Mouse (Mus musculus) intestine, embryonic 14.5 days (tissue): Measurements from ENCODE around the gene Ephx4. TPM values are rescaled to one million over a fixed set of nuclear protein-coding genes. Genes with fewer than 3 reads are reported as not detected.
"Not testable (repeated sequence)": the region's sequence is repeated elsewhere in the genome, so short reads cannot be mapped to it uniquely, and the experiment has no call there.

Source experiments
- ATAC-seq: fragments of 200-750 bp; cut with Nextera tagmentation; replicated peaks from 2 replicates; pipeline ENCODE4 v1.8.0; 2017; ENCODE audit warnings: low read depth, moderate number of reproducible peaks, moderate TSS enrichment, moderate library complexity; ENCODE audit not compliant: low FRiP score, low TSS enrichment
- DNase-seq: peaks from one replicate; pipeline ENCODE4 v3.0.0-alpha.2; 2018; ENCODE audit warnings: low spot score
- H3K27ac ChIP-seq: fragments of 300-500 bp; sonication (generic); 2 replicates; pipeline ENCODE4 v1.5.1; 2014; ENCODE audit warnings: low read depth, mild to moderate bottlenecking, control low read depth
- H3K27me3 ChIP-seq: fragments of 300-500 bp; sonication (generic); replicated peaks from 2 replicates; pipeline ENCODE4 v1.6.1; 2014; ENCODE audit warnings: low read length, control low read depth; ENCODE audit not compliant: control insufficient read depth, insufficient read depth
- H3K36me3 ChIP-seq: fragments of 300-500 bp; sonication (generic); 2 replicates; pipeline ENCODE4 v1.6.1; 2014; ENCODE audit warnings: low read length, control low read depth; ENCODE audit not compliant: control insufficient read depth, insufficient read depth
- H3K4me1 ChIP-seq: fragments of 300-500 bp; sonication (generic); replicated peaks from 2 replicates; pipeline ENCODE4 v1.6.1; 2014; ENCODE audit warnings: low read length, control low read depth, mixed read lengths; ENCODE audit not compliant: control insufficient read depth, insufficient read depth
- H3K4me2 ChIP-seq: fragments of 300-500 bp; sonication (generic); 2 replicates; pipeline ENCODE4 v1.6.1; 2014; ENCODE audit warnings: low read length
- H3K4me3 ChIP-seq: fragments of 300-500 bp; sonication (generic); 2 replicates; pipeline ENCODE4 v1.5.1; 2014; ENCODE audit warnings: low read depth, low read length, control low read depth, mixed read lengths
- H3K9ac ChIP-seq: fragments of 300-500 bp; sonication (generic); 2 replicates; pipeline ENCODE4 v1.6.1; 2014; ENCODE audit warnings: mild to moderate bottlenecking, low read length
- H3K9me3 ChIP-seq: fragments of 300-500 bp; sonication (generic); 2 replicates; pipeline ENCODE4 v1.6.1; 2016; ENCODE audit warnings: low read length, control low read depth; ENCODE audit not compliant: control insufficient read depth
- WGBS: fragments of 180-500 bp; shearing (Covaris S2); extraction: QIAGEN DNeasy Blood & Tissue Kit; methylation state at CpG from one replicate; pipeline ENCODE4 v1.1.7; 2014; 5-methylcytosine and 5-hydroxymethylcytosine counted together
- polyA plus RNA-seq: library from polyadenylated mRNA; unstranded; fragments of >200 nt; fragmentation: Nextera tagmentation; extraction: Ambion mirVana; gene quantifications from 2 replicates; pipeline ENCODE4 v1.2.1, GENCODE M21; 2014

Ephx4 gene
- polyA plus RNA-seq, 1 experiment from 2014 or later = 0.55 TPM

GRCm38 (mm10) chr5:107373256-107373655, 29.3 kb upstream of the Ephx4 start:
- Histone ChIP-seq H3K27ac (no peak overlapping the region), H3K4me1 (no peaks in the 10 kb centered on the region), H3K9ac (no peak overlapping the region), H3K4me3 (no peak overlapping the region), H3K27me3 (no peaks in the 10 kb centered on the region), H3K9me3 (no peaks in the 10 kb centered on the region), H3K36me3 (peaks cover 4% of the 10 kb centered on the region), H3K4me2 (no peak overlapping the region)
- WGBS = 83% methylated on average over 4 of the region's 4 CpGs
- DNase-seq = no peak
- ATAC-seq = no peak

GRCm38 (mm10) chr5:107386448-107386847, 16.1 kb upstream of the Ephx4 start:
- not testable (repeated sequence) for DNase-seq, H3K4me3 ChIP-seq, H3K36me3 ChIP-seq, H3K9ac ChIP-seq, H3K4me1 ChIP-seq, H3K9me3 ChIP-seq, H3K27ac ChIP-seq, H3K27me3 ChIP-seq, ATAC-seq, H3K4me2 ChIP-seq

- Histone ChIP-seq H3K4me3 (no peak overlapping the region), H3K36me3 (no peaks in the 10 kb centered on the region), H3K4me1 (no peaks in the 10 kb centered on the region), H3K9me3 (no peaks in the 10 kb centered on the region), H3K9ac (no peak overlapping the region), H3K4me2 (no peak overlapping the region), H3K27me3 (no peaks in the 10 kb centered on the region), H3K27ac (no peak overlapping the region)
- DNase-seq (no peak), ATAC-seq (no peak)
- WGBS = 93% methylated on average over 1 of the region's 1 CpGs
Measured at GRCm38 (mm10) chr5:107387788-107388187, 14.7 kb upstream of the Ephx4 start.

- H3K9me3 ChIP-seq = no peaks in the 10 kb centered on the region
- DNase-seq (no peak), ATAC-seq (no peak)
- H3K27ac ChIP-seq = no peak overlapping the region
- H3K4me2 ChIP-seq = no peak overlapping the region
- H3K36me3 ChIP-seq = no peaks in the 10 kb centered on the region
- no peaks in the 10 kb centered on the region for H3K4me1 ChIP-seq
- H3K27me3 ChIP-seq = no peaks in the 10 kb centered on the region
- H3K9ac ChIP-seq = no peak overlapping the region
- WGBS = 96% methylated on average over 2 of the region's 2 CpGs
- H3K4me3 ChIP-seq = no peak overlapping the region
Measured at GRCm38 (mm10) chr5:107389373-107389772, 13.2 kb upstream of the Ephx4 start.

GRCm38 (mm10) chr5:107394437-107394836, 8.1 kb upstream of the Ephx4 start:
- Histone ChIP-seq H3K9ac (no peak overlapping the region), H3K9me3 (no peaks in the 10 kb centered on the region), H3K27me3 (no peaks in the 10 kb centered on the region), H3K4me2 (no peak overlapping the region), H3K4me3 (no peak overlapping the region), H3K4me1 (no peaks in the 10 kb centered on the region), H3K36me3 (no peaks in the 10 kb centered on the region), H3K27ac (no peak overlapping the region)
- DNase-seq (no peak), ATAC-seq (no peak)
- WGBS = 76% methylated on average over 2 of the region's 2 CpGs

- H3K9me3 ChIP-seq = no peaks in the 10 kb centered on the region
Measured at GRCm38 (mm10) chr5:107403011-107403946, 743 bp downstream of the Ephx4 start.

GRCm38 (mm10) chr5:107403947-107404684, 1.6 kb downstream of the Ephx4 start:
- peaks cover 36% of the 10 kb centered on the region for H3K27me3 ChIP-seq
- no peak overlapping the region for H3K27ac ChIP-seq
- H3K36me3 ChIP-seq = no peaks in the 10 kb centered on the region
- H3K9me3 ChIP-seq = no peaks in the 10 kb centered on the region
- ATAC-seq (no peak), DNase-seq (no peak)
- 34% methylated on average over 12 of the region's 12 CpGs for WGBS
- H3K4me3 ChIP-seq = peak overlapping the region; percentile 56
- peak overlapping the region; percentile 99 for H3K4me2 ChIP-seq
- H3K9ac ChIP-seq = peak overlapping the region; percentile 48
- H3K4me1 ChIP-seq = no peaks in the 10 kb centered on the region

More at GRCm38 (mm10) chr5:107403011-107403946, 743 bp downstream of the Ephx4 start:
- H3K27ac ChIP-seq = no peak overlapping the region
- under 1% methylated on average over 76 of the region's 80 CpGs for WGBS
- peak overlapping the region; percentile 99 for H3K4me2 ChIP-seq
- DNase-seq (peak; percentile 72), ATAC-seq (peak; percentile 81)
- H3K27me3 ChIP-seq = peaks cover 36% of the 10 kb centered on the region
- no peaks in the 10 kb centered on the region for H3K36me3 ChIP-seq
- H3K4me3 ChIP-seq = peak overlapping the region; percentile 56
- H3K4me1 ChIP-seq = no peaks in the 10 kb centered on the region
- peak overlapping the region; percentile 48 for H3K9ac ChIP-seq

GRCm38 (mm10) chr5:107405361-107405760, 2.8 kb downstream of the Ephx4 start:
- Histone ChIP-seq H3K4me1 (no peaks in the 10 kb centered on the region), H3K27me3 (peaks cover 36% of the 10 kb centered on the region), H3K9me3 (no peaks in the 10 kb centered on the region), H3K9ac (no peak overlapping the region), H3K4me3 (no peak overlapping the region), H3K27ac (no peak overlapping the region), H3K4me2 (no peak overlapping the region), H3K36me3 (no peaks in the 10 kb centered on the region)
- 83% methylated on average over 4 of the region's 4 CpGs for WGBS
- no peak for ATAC-seq
- no peak for DNase-seq
